Mouse (Mus musculus) testis, adult 2 months (tissue): ENCODE data around the gene Copz1.

ENCODE experiments used
- CTCF ChIP-seq: fragments of 200-500 bp; IDR thresholded peaks from 2 replicates; pipeline ENCODE4 v1.5.1; 2012; ENCODE audit warnings: low read depth, mild to moderate bottlenecking, inconsistent platforms, low read length, moderate library complexity; ENCODE audit not compliant: control insufficient read depth, insufficient read depth, insufficient replicate concordance
- POLR2A ChIP-seq: fragments of 200-500 bp; IDR thresholded peaks from 2 replicates; pipeline ENCODE4 v1.6.1; 2012; ENCODE audit warnings: low read depth, mild to moderate bottlenecking, inconsistent platforms, low read length, moderate library complexity; ENCODE audit not compliant: control insufficient read depth

GRCm38 (mm10) chr15:103247078-103247781 lies 25.3 kb upstream of the Copz1 start:
- TF ChIP-seq CTCF, result no peak
- no peak for TF ChIP-seq POLR2A
